Mouse (Mus musculus): ENCODE measurements at regions not wholly inside any gene's neighbourhood (a gene's known extent, or its start where the extent isn't known, plus 50 kb on each side); places are given as distances from the start of the nearest gene placed in this dataset.

DNA sequence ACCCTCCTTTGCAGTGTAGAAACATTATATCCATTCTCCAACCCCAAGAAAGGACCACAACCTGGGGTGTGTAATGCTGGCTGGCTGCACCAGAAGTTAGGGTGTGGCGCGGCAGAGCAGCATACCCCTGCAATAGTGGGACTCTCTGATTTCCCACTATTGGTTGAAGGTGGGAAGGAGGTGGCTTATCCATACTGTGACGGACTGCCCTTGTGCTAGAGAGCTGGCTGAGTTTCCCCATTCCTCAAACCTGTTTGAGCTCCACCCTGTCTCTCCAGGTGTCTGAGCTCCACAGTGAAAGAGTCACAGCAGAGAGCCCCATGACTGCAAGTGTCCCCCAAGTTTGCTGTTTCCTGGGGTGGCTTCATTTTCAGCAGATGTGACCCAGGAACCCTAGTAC is 79.6 kb downstream of the Sik1 start:
- no peak for DNase-seq
- intact Hi-C loops (cut with DNase I), result no loop called here

DNA sequence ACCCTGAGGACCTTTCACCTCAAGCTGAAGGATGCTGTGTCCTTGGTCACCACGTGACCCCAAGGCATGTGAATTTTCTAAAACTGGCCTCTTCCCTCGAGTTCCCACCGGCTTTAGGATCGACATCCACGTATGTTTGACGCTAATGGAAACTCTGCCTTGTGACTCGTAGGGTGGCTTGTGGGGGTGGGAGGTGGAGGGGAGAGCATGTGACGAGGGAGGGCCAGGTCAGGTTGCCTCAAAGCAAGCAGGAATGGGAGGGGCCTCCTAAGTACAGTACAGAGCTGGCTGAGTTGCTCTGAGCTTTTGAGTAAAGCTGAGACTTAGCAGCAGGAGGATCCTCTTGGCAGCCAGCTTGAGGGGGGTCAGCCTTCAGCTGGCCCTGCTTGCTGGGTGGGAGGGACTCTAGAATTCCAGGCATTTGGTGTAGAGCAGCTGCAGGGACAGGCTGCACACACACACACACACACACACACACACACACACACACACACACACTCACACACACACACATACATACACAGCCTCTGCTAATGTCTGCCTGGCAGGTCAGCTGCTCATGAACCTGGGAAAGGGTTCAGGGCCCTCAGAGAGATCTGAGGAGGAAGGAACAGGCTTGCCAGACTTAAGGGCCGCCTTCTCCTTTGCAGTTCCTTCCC is 78.5 kb downstream of the Sik1 start:
- DNase-seq, result peak; percentile 45
- intact Hi-C loops (cut with DNase I), result no loop called here

DNA sequence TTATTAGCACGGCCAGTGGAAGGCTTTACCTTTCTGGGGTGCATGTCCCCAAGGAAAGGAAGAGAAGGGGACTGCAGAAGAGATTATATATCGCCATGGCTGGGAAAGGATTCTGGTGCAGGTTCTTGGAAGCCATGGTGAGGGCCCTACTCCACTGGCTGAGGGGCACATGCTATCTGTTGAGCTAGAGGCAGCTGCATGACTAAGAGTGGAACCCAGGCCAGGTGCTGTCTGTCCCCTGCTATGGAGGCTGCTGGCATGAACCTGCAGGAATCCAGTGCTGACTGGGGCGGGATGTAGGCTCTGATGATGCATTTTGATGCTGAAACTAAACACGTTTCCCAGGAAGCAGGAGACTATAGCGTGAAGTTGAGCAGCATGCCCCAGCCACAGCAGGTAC is 77.9 kb downstream of the Sik1 start:
- intact Hi-C loops (cut with DNase I), result no loop called here
- no peak for DNase-seq

DNA sequence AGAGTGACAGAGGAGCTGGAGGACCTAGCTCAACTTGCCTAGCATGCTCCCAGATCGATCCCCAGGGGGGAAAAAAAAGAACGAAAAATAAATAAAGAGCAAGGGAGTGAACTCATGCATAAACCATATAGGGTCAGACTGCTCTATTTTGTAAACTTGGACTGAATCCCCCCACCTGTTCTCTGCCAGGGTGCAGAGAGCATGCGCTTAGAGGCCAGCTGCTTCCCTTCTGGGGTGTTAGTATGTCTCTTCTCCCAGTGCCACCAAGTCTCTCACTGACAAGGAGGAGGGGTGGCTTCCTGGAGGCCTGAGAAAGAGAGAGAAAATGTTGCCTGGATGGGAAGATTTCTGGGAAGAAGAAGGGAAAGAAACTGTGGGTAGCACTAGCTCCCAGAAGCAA is 76.1 kb downstream of the Sik1 start:
- DNase-seq, result no peak

DNA sequence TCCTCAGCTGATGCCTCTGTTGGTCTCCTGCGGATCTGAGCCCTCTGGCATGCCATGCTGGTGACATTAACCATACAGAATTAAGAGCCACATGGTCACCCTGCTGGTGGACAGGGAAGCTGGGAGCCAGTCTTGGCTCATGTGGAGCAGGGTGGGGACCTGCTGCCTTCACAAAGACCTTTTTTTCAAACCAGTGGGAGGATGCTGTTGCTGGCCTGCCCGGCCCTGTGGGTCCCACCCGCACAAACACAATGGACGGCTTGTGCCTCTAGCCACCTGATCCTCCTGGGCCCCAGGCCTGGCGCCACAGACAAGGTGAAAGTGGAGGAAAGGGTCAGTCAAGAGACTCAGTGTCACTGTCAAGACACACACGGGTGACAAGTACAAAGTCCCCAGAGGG is 73.4 kb downstream of the Sik1 start:
- DNase-seq, result no peak
- intact Hi-C loops (cut with DNase I), result no loop called here

More for the DNA sequence above, 76.1 kb downstream of the Sik1 start:
- intact Hi-C loops (cut with DNase I), result no loop called here

DNA sequence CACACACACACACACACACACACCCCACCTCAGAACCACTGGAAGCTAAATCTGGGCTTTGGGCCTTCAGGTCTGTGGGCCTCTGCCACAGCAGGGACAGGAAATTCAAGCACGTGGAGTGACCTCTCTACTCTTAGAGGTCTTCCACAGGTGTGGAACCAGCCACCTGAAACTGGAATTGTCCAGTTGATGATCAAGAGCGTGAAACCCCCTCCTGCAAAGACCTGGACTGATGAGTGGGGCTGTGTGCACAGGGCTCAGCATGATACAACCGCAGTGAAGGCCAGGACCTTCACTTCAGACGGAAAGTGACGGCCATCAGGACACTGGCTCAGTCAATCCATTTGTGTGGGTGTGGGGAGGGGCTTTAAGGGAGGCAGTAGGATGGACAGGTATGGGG is 72.5 kb downstream of the Sik1 start:
- DNase-seq, result no peak
- intact Hi-C loops (cut with DNase I), result no loop called here

DNA sequence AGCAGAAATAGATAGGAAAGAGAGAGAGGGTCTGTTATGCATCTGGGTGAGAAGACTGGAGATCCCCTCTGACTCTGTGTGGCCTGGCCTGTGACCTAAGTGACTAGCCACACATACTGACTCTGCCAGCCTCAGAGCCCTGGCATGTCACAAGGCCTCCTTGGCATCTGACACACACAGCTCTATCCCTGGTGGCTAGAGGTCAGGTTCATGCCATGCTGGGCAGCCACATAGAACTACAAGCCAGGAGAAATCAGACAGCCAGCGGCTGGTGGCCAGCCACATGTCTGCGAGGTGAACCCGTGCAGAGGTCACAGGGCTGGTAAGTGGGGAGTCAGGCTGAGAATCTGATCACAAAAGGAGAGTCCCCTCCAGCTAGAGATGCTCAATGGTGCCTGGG is 67.3 kb downstream of the Sik1 start:
- intact Hi-C loops (cut with DNase I), result no loop called here
- no peak for DNase-seq

DNA sequence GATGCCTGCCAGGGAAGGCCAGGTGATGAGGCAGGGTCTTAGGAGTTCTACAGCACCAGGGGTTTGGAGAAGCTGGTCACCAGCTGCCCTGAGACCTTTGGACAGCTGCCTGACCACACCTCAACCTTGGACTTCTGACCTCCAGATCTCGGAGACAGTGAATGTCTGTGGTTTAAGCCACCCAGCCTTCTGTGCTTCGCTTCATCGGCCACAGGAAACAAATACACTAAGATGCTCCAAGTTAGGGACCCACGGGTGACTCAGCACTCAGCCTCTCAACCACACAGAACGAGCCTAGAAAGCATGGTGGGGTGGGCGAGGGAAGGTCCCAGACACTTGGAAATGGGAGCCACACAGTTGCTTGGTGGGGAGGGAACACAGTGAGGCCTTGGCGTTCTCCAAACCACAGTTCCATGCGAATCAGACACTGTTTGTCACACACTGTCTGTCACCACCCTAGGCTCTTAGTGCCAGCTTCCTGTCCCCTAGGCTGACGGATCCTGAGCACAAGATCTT is 66.5 kb downstream of the Sik1 start:
- DNase-seq, result no peak
- intact Hi-C loops (cut with DNase I), result no loop called here

DNA sequence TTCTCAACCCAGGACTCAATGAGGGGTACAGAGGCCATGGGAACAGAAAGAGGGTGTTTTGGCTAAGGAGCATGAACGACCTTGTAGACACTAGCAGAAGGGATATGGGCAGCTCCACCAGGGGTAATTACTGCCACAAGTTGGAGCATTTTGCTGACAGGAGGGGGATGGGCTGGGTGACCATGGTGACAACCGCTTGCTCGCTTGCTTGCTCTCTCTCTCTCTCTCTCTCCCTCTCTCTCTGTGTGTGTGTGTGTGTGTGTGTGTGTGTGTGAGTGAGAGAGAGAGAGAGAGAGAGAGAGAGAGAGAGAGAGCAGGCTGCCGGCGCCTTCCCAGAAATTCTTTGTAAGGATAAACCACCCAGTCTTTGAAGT is 65.7 kb downstream of the Sik1 start:
- intact Hi-C loops (cut with DNase I), result no loop called here
- peak; percentile 50 for DNase-seq

DNA sequence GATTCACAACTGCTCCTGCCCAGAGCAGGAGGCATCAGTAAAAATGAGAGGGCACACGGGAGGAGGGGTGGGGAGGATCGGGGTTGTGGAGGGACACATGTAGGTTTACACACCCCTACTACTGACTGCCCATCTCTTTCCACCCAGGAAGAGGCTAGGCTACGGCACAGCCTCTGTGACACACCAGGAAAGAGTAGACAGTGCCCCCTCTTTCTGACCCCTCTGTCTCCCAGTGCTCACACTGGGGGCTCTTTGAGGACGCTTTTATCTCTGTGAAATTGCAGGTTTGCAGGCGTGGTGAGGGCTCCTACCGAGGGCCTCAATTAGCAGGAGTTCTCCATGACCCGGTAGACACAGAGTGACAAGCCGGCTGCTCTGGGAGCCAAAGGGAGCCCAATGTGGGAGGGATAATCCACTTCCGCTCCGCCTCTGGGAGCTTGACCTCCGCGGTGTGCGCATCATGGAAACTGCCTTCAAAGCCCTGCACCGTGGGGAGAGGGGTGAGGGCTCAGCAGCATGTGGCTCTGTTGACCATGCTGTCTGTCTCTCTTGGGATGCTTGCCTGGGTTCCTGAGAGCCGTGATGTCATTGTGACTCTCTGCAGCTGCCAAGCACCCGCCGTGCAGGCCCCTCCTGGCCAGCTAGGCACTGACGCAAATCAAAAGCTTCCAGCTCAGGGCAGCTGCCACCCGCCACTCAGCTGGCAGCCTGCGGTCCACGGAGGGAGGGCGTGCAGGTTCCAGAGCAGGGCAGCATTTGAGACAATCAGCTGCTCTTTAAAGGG is 65.1 kb downstream of the Sik1 start:
- peak; percentile 59 for DNase-seq
- intact Hi-C loops (cut with DNase I), result no loop called here

DNA sequence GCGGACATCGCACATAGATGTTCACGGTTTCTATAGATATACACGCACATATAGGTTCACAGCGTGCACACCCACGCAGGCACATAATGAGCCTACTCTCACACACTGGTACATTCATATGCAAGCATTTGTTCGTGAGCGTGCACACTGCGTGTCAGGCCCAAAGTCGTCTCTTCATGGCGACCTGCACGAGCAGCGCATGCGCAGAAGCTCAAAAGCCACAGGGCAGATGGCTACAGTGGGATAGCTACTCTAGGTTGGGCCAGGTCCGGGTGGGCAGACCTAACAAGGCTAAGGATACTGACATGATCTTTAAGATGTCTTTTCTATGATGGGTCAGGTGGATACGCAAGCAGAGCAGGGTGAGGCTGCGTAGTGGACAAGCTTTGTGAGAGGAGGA is 63.9 kb downstream of the Sik1 start:
- intact Hi-C loops (cut with DNase I), result no loop called here
- DNase-seq, result no peak

DNA sequence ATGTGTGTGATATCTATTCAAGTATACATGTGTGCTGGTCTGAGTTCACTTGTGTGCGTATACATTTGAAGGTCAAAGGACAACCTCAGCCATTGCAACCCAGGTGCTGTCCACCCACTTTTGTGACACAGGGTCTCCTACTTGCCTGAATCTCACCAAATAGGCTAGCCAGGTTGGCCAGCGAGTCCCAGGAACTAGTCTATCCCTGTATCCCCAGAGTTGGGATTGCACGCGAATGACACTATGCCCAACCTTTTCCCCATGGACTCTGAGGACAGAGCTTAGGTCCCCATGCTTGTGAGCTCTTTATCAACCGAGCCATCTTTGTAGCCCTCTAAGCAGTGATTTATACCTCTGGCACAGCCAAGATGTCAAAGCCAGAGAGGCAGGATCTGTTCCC is 62.6 kb downstream of the Sik1 start:
- DNase-seq, result no peak
- intact Hi-C loops (cut with DNase I), result no loop called here

DNA sequence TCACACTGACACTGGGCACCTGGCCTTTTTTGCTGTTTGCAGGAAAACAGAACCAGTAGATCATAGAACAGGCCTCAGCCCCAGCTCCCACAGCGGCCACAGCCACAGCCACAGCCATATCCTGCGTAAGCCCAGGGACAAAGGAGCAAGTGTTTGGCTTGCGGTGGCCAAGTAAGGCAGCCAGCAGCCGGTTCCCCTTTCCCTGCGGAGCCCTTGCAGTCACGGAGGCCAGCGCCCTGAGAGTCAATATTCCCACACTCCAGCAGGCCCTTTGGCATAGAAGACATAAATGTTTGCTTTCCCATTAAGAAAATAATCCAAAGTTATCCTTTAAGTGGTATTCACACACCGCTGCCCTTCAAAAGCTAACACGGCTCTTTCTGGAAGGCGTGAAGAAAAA is 62.1 kb downstream of the Sik1 start:
- DNase-seq, result peak; percentile 31
- intact Hi-C loops (cut with DNase I), result no loop called here

DNA sequence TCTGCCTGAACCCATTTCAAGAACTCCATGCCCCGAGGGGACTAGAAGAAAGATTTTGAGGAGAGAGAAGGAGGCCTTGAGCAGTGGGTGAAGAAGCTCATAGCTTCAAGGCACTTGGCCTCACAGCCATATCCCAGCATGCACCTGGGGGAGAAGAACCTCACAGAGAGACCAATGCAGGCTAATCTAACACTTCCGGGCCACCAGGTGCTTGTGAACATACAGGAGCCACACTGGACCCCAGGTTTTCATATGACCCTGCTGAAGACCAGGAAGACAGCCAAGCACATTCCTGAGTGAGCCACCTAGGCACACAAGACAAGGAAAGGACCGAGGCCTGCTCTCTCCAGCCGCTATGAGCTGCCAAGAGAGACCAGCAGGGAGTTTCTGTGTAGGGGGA is 61.6 kb downstream of the Sik1 start:
- intact Hi-C loops (cut with DNase I), result no loop called here
- no peak for DNase-seq
